Mouse (Mus musculus) urinary bladder, adult 18-20 months (tissue): ENCODE measurements around the gene 4930539E08Rik.

Experiments used
- DNase-seq, 2 experiments: peaks; one replicate each; pipeline ENCODE4 v3.0.0; 2022; ENCODE audit warnings: low spot score in 2 of 2, mixed read lengths in 2 of 2

The 4930539E08Rik gene

GRCm38 (mm10) chr17:28896095-28896780, 18.9 kb downstream of the 4930539E08Rik start:
- no peak for DNase-seq

- DNase-seq: no peak
Observed at GRCm38 (mm10) chr17:28895217-28895875, 19.8 kb downstream of the 4930539E08Rik start.

GRCm38 (mm10) chr17:28894050-28894767, 20.9 kb downstream of the 4930539E08Rik start:
- DNase-seq: no peak

GRCm38 (mm10) chr17:28886266-28886665, 28.9 kb downstream of the 4930539E08Rik start:
- no peak for DNase-seq

- DNase-seq: no peak
Observed at GRCm38 (mm10) chr17:28885231-28885630, 29.9 kb downstream of the 4930539E08Rik start.

GRCm38 (mm10) chr17:28883941-28884516, 31.1 kb downstream of the 4930539E08Rik start:
- no peak for DNase-seq

GRCm38 (mm10) chr17:28882810-28883209, 32.3 kb downstream of the 4930539E08Rik start:
- no peak for DNase-seq

- peak; percentile 42 for DNase-seq
Observed at GRCm38 (mm10) chr17:28882316-28882715, 32.8 kb downstream of the 4930539E08Rik start.

GRCm38 (mm10) chr17:28879931-28880391, 35.2 kb downstream of the 4930539E08Rik start:
- DNase-seq: peak; percentile 29 to 62

- DNase-seq: no peak
Observed at GRCm38 (mm10) chr17:28876821-28877220, 38.3 kb downstream of the 4930539E08Rik start.

- no peak for DNase-seq
Observed at GRCm38 (mm10) chr17:28876331-28876730, 38.8 kb downstream of the 4930539E08Rik start.

- peak in 1 of 2 experiments; percentile 38 for DNase-seq
Observed at GRCm38 (mm10) chr17:28875316-28875715, 39.8 kb downstream of the 4930539E08Rik start.

GRCm38 (mm10) chr17:28874825-28875224, 40.3 kb downstream of the 4930539E08Rik start:
- peak in 1 of 2 experiments; percentile 17 for DNase-seq

- no peak for DNase-seq
Observed at GRCm38 (mm10) chr17:28874216-28874615, 40.9 kb downstream of the 4930539E08Rik start.

GRCm38 (mm10) chr17:28872322-28872721, 42.8 kb downstream of the 4930539E08Rik start:
- no peak for DNase-seq

GRCm38 (mm10) chr17:28871831-28872230, 43.3 kb downstream of the 4930539E08Rik start:
- DNase-seq: no peak

GRCm38 (mm10) chr17:28870435-28870834, 44.7 kb downstream of the 4930539E08Rik start:
- no peak for DNase-seq

GRCm38 (mm10) chr17:28869412-28870110, 45.6 kb downstream of the 4930539E08Rik start:
- DNase-seq: no peak

- DNase-seq: no peak
Observed at GRCm38 (mm10) chr17:28867381-28867780, 47.7 kb downstream of the 4930539E08Rik start.

- no peak for DNase-seq
Observed at GRCm38 (mm10) chr17:28866921-28867320, 48.2 kb downstream of the 4930539E08Rik start.

GRCm38 (mm10) chr17:28864464-28864863, 50.7 kb downstream of the 4930539E08Rik start:
- no peak for DNase-seq
